8 mouse cellular contexts compared by ENCODE assay signal in the genomic region with DNA sequence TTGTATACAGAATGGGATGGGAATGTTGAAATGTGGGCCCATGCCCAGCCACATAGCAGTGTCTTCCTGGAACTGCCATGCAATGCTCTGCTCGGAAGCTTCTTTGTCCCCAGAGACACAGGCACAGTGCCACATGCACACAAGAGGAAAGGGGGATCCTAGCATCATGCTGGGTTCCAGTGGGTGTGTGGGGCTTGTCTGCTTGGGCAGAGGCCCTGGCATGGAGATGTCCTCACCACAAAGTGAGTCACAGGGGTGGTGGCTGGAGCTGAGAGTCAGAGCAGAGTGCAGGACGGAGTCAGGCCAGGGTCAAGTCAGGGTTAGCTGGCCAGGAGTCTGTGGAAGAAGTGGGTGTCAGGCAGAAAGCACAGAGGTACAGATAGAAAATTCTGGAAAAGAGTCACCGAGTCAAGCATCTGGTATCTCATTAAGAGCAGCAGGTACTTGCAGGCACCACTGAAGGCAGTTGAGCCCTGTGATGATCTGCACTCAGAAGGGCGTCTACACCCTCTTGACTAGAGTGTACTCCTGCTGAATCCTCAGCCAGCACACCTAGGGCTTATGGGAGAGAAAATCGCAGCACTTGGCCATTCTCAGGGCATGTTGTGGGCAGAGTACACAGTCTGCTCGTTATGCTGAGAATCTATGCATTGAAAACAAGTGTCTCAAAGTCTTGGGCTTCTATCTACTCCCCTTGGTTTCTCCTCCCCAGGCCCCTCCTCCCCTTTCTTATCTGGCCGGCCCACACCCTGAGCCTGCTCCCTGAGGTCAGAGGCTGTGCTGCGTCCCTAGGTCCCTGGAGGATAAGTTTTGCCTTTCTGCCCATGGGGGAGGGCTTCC.
A peak's percentile ranks its signal among the peaks of the same experiment; 100 is the strongest.
DNase-seq lines count a peak whose midpoint lies in the region; ATAC-seq and TF ChIP-seq lines count a peak whose summit lies in the region.

No protein-coding gene starts in this region.

- no peaks in the 10 kb centered on the region for H3K27me3 ChIP-seq in Patski
- peaks cover 5% of the 10 kb centered on the region; the same call in 1 of the 2 replicates for H3K27me3 ChIP-seq in heart, embryonic 12.5 days (replicated peaks)

- peaks cover 51% of the 10 kb centered on the region for H3K4me1 ChIP-seq in heart, embryonic 12.5 days (replicated peaks)

- in situ Hi-C loops in Patski (cut with MboI; ENCODE audit: low pct_unique_long_range_greater_than_20kb) = no loop called here

- no peaks in the 10 kb centered on the region for H3K9me3 ChIP-seq in heart, embryonic 12.5 days (replicated peaks)

- intact Hi-C loops in heart, postnatal 25 days (cut with DNase I) = loop anchor here (5.0 kb wide), 2 partner anchors 82 to 118 kb away; no protein-coding TSS in a partner anchor

- H3K9ac ChIP-seq in heart, embryonic 12.5 days = no peak overlapping the region; the same call in 1 of the 2 replicates

- H3K4me2 ChIP-seq in heart, embryonic 12.5 days = peak overlapping the region; percentile 12; the same call in 1 of the 2 replicates

- DNase-seq in heart, adult 18-20 months = peak; percentile 36 to 58
- DNase-seq in heart, postnatal 25 days (ENCODE audit: low spot score) = no peak
- DNase-seq in Patski (ENCODE audit: low read depth, low spot score) = peak; percentile 24
- peak; percentile 39 for DNase-seq in lung, postnatal 10 days
- DNase-seq in frontal cortex, postnatal 14 days (ENCODE audit: low spot score in 2 of 2) = no peak
- no peak for DNase-seq in ovary, postnatal 14 days (ENCODE audit: low spot score)
- no peak for DNase-seq in frontal cortex, postnatal 10 days (ENCODE audit: low spot score in 2 of 2)

- H3K36me3 ChIP-seq in heart, embryonic 12.5 days = no peaks in the 10 kb centered on the region

- 33% methylated on average over 8 of the region's 8 CpGs for WGBS in heart, embryonic 12.5 days

- POLR2A ChIA-PET in Patski (lab: Charles Lee) = interaction anchor here (0.7 kb wide), 1 partner anchor 341 kb away, joined by 7 read pairs; no protein-coding TSS in a partner anchor

- no peak overlapping the region for H3K4me3 ChIP-seq in heart, embryonic 12.5 days

- ATAC-seq in Patski = peak; percentile 47
- ATAC-seq in heart, embryonic 12.5 days (ENCODE audit: insufficient number of reproducible peaks, low FRiP score) = peak; percentile 93

- CTCF ChIA-PET in Patski (lab: Charles Lee) = interaction anchor here (0.7 kb wide), 1 partner anchor 10 kb away, joined by 3 read pairs; no protein-coding TSS in a partner anchor

- TF ChIP-seq CTCF in Patski (IDR thresholded peaks at IDR 0.05) = no peak

- peak overlapping the region; percentile 75 for H3K27ac ChIP-seq in heart, embryonic 12.5 days (ENCODE audit: poor library complexity, severe bottlenecking)

Comparison
In these comparisons a context has a peak if more than half of its experiments do, and no peak if none do; other contexts are left out.
1. DNase-seq: peak in heart, adult 18-20 months (2 of 2), Patski (single experiment) and lung, postnatal 10 days (single experiment); none in heart, postnatal 25 days (single experiment), frontal cortex, postnatal 14 days (0 of 2), ovary, postnatal 14 days (single experiment) and frontal cortex, postnatal 10 days (0 of 2).